Mouse (Mus musculus): Measurements from ENCODE around the gene Serpinf2. TPM values are rescaled to one million over a fixed set of nuclear protein-coding genes. Genes with fewer than 3 reads are reported as not detected.
A peak's percentile ranks its signal among the peaks of the same experiment; 100 is the strongest.

Serpinf2 gene
- polyA plus RNA-seq, 1 experiment from 2014 or later = 8.4 TPM

GRCm38 (mm10) chr11:75468410-75468809 is 29.0 kb upstream of the Serpinf2 start:
- Histone ChIP-seq H3K4me1 (replicated peaks; ENCODE audit: control insufficient read depth, insufficient read depth, low read length) (peaks cover 12% of the 10 kb centered on the region; the same call in 1 of the 2 replicates), H3K36me3 (ENCODE audit: control insufficient read depth, insufficient read depth, low read length) (0 out of 2 replicates have a peak, but pooled peaks cover 5% of the 10 kb centered on the region), H3K27ac (ENCODE audit: low read depth) (no peak overlapping the region), H3K4me2 (ENCODE audit: low read length) (peak overlapping the region; percentile 88), H3K9me3 (ENCODE audit: control insufficient read depth, low read length) (0 out of 2 replicates have a peak, but pooled peaks cover 3% of the 10 kb centered on the region), H3K27me3 (replicated peaks; ENCODE audit: control insufficient read depth, insufficient read depth, low read length) (no peaks in the 10 kb centered on the region), H3K4me3 (ENCODE audit: low read depth, low read length) (peak overlapping the region; percentile 53), H3K9ac (ENCODE audit: low read length) (peak overlapping the region; percentile 67)
- DNase-seq (ENCODE audit: low spot score) (no peak), ATAC-seq (replicated peaks; ENCODE audit: low FRiP score, low TSS enrichment, low read depth) (peak; percentile 26; the same call in 1 of the 2 replicates)
- WGBS = 64% methylated on average over 7 of the region's 7 CpGs

GRCm38 (mm10) chr11:75467512-75468215 is 28.3 kb upstream of the Serpinf2 start:
- 0 out of 2 replicates have a peak, but pooled peaks cover 3% of the 10 kb centered on the region for H3K9me3 ChIP-seq (ENCODE audit: control insufficient read depth, low read length)
- ATAC-seq (replicated peaks; ENCODE audit: low FRiP score, low TSS enrichment, low read depth) (peak; percentile 81), DNase-seq (ENCODE audit: low spot score) (peak; percentile 81)
- no peaks in the 10 kb centered on the region for H3K27me3 ChIP-seq (replicated peaks; ENCODE audit: control insufficient read depth, insufficient read depth, low read length)
- H3K36me3 ChIP-seq (ENCODE audit: control insufficient read depth, insufficient read depth, low read length) = 0 out of 2 replicates have a peak, but pooled peaks cover 5% of the 10 kb centered on the region
- 14% methylated on average over 19 of the region's 19 CpGs for WGBS
- H3K4me3 ChIP-seq (ENCODE audit: low read depth, low read length) = peak overlapping the region; percentile 53
- peak overlapping the region; percentile 38; the same call in 1 of the 2 replicates for H3K27ac ChIP-seq (ENCODE audit: low read depth)
- peaks cover 19% of the 10 kb centered on the region for H3K4me1 ChIP-seq (replicated peaks; ENCODE audit: control insufficient read depth, insufficient read depth, low read length)
- H3K9ac ChIP-seq (ENCODE audit: low read length) = peak overlapping the region; percentile 67
- peak overlapping the region; percentile 88 for H3K4me2 ChIP-seq (ENCODE audit: low read length)

GRCm38 (mm10) chr11:75466731-75467505 is 27.5 kb upstream of the Serpinf2 start:
- Histone ChIP-seq H3K4me2 (ENCODE audit: low read length) (peak overlapping the region; percentile 88), H3K4me1 (replicated peaks; ENCODE audit: control insufficient read depth, insufficient read depth, low read length) (peaks cover 26% of the 10 kb centered on the region), H3K27me3 (replicated peaks; ENCODE audit: control insufficient read depth, insufficient read depth, low read length) (no peaks in the 10 kb centered on the region), H3K4me3 (ENCODE audit: low read depth, low read length) (no peak overlapping the region), H3K27ac (ENCODE audit: low read depth) (no peak overlapping the region), H3K36me3 (ENCODE audit: control insufficient read depth, insufficient read depth, low read length) (0 out of 2 replicates have a peak, but pooled peaks cover 5% of the 10 kb centered on the region), H3K9me3 (ENCODE audit: control insufficient read depth, low read length) (0 out of 2 replicates have a peak, but pooled peaks cover 3% of the 10 kb centered on the region), H3K9ac (ENCODE audit: low read length) (no peak overlapping the region)
- ATAC-seq (replicated peaks; ENCODE audit: low FRiP score, low TSS enrichment, low read depth) = no peak
- no peak for DNase-seq (ENCODE audit: low spot score)
- 97% methylated on average over 4 of the region's 4 CpGs for WGBS

GRCm38 (mm10) chr11:75465051-75465450 is 25.7 kb upstream of the Serpinf2 start:
- Histone ChIP-seq H3K27ac (ENCODE audit: low read depth) (no peak overlapping the region), H3K4me3 (ENCODE audit: low read depth, low read length) (no peak overlapping the region), H3K9me3 (ENCODE audit: control insufficient read depth, low read length) (0 out of 2 replicates have a peak, but pooled peaks cover 3% of the 10 kb centered on the region), H3K36me3 (ENCODE audit: control insufficient read depth, insufficient read depth, low read length) (0 out of 2 replicates have a peak, but pooled peaks cover 5% of the 10 kb centered on the region), H3K27me3 (replicated peaks; ENCODE audit: control insufficient read depth, insufficient read depth, low read length) (no peaks in the 10 kb centered on the region), H3K4me2 (ENCODE audit: low read length) (no peak overlapping the region), H3K9ac (ENCODE audit: low read length) (no peak overlapping the region), H3K4me1 (replicated peaks; ENCODE audit: control insufficient read depth, insufficient read depth, low read length) (peaks cover 29% of the 10 kb centered on the region)
- 86% methylated on average over 6 of the region's 6 CpGs for WGBS
- ATAC-seq (replicated peaks; ENCODE audit: low FRiP score, low TSS enrichment, low read depth) (no peak), DNase-seq (ENCODE audit: low spot score) (no peak)

- Histone ChIP-seq H3K36me3 (ENCODE audit: control insufficient read depth, insufficient read depth, low read length) (0 out of 2 replicates have a peak, but pooled peaks cover 5% of the 10 kb centered on the region), H3K9me3 (ENCODE audit: control insufficient read depth, low read length) (0 out of 2 replicates have a peak, but pooled peaks cover 3% of the 10 kb centered on the region), H3K4me1 (replicated peaks; ENCODE audit: control insufficient read depth, insufficient read depth, low read length) (peaks cover 35% of the 10 kb centered on the region), H3K27me3 (replicated peaks; ENCODE audit: control insufficient read depth, insufficient read depth, low read length) (no peaks in the 10 kb centered on the region), H3K27ac (ENCODE audit: low read depth) (no peak overlapping the region), H3K4me3 (ENCODE audit: low read depth, low read length) (no peak overlapping the region), H3K9ac (ENCODE audit: low read length) (no peak overlapping the region), H3K4me2 (ENCODE audit: low read length) (no peak overlapping the region)
- 86% methylated on average over 6 of the region's 6 CpGs for WGBS
- ATAC-seq (replicated peaks; ENCODE audit: low FRiP score, low TSS enrichment, low read depth) (no peak), DNase-seq (ENCODE audit: low spot score) (no peak)
Measured at GRCm38 (mm10) chr11:75464417-75464816, 25.0 kb upstream of the Serpinf2 start.

- Histone ChIP-seq H3K36me3 (ENCODE audit: control insufficient read depth, insufficient read depth, low read length) (0 out of 2 replicates have a peak, but pooled peaks cover 5% of the 10 kb centered on the region), H3K9ac (ENCODE audit: low read length) (no peak overlapping the region), H3K27me3 (replicated peaks; ENCODE audit: control insufficient read depth, insufficient read depth, low read length) (no peaks in the 10 kb centered on the region), H3K4me2 (ENCODE audit: low read length) (0 out of 2 replicates have a peak overlapping the region, but pooled peaks have one; percentile 99), H3K4me1 (replicated peaks; ENCODE audit: control insufficient read depth, insufficient read depth, low read length) (peaks cover 33% of the 10 kb centered on the region), H3K9me3 (ENCODE audit: control insufficient read depth, low read length) (0 out of 2 replicates have a peak, but pooled peaks cover 3% of the 10 kb centered on the region), H3K27ac (ENCODE audit: low read depth) (no peak overlapping the region; the same call in 1 of the 2 replicates), H3K4me3 (ENCODE audit: low read depth, low read length) (no peak overlapping the region)
- DNase-seq (ENCODE audit: low spot score) (no peak), ATAC-seq (replicated peaks; ENCODE audit: low FRiP score, low TSS enrichment, low read depth) (no peak)
- WGBS = 53% methylated on average over 4 of the region's 4 CpGs
Measured at GRCm38 (mm10) chr11:75463624-75464023, 24.2 kb upstream of the Serpinf2 start.

- peak; percentile 61 for ATAC-seq (replicated peaks; ENCODE audit: low FRiP score, low TSS enrichment, low read depth)
- WGBS = 3% methylated on average over 9 of the region's 9 CpGs
- H3K9ac ChIP-seq (ENCODE audit: low read length) = no peak overlapping the region
Measured at GRCm38 (mm10) chr11:75462865-75463336, 23.5 kb upstream of the Serpinf2 start.

GRCm38 (mm10) chr11:75462253-75462783 is 22.9 kb upstream of the Serpinf2 start:
- Histone ChIP-seq H3K27me3 (replicated peaks; ENCODE audit: control insufficient read depth, insufficient read depth, low read length) (no peaks in the 10 kb centered on the region), H3K4me3 (ENCODE audit: low read depth, low read length) (peak overlapping the region; percentile 75), H3K4me2 (ENCODE audit: low read length) (peak overlapping the region; percentile 99), H3K9ac (ENCODE audit: low read length) (peak overlapping the region; percentile 51), H3K36me3 (ENCODE audit: control insufficient read depth, insufficient read depth, low read length) (0 out of 2 replicates have a peak, but pooled peaks cover 5% of the 10 kb centered on the region), H3K27ac (ENCODE audit: low read depth) (peak overlapping the region; percentile 24; the same call in 1 of the 2 replicates), H3K4me1 (replicated peaks; ENCODE audit: control insufficient read depth, insufficient read depth, low read length) (peaks cover 28% of the 10 kb centered on the region), H3K9me3 (ENCODE audit: control insufficient read depth, low read length) (0 out of 2 replicates have a peak, but pooled peaks cover 3% of the 10 kb centered on the region)
- WGBS = 7% methylated on average over 16 of the region's 16 CpGs
- ATAC-seq (replicated peaks; ENCODE audit: low FRiP score, low TSS enrichment, low read depth) (peak; percentile 16; the same call in 1 of the 2 replicates), DNase-seq (ENCODE audit: low spot score) (peak; percentile 74)

More at GRCm38 (mm10) chr11:75462865-75463336, 23.5 kb upstream of the Serpinf2 start:
- Histone ChIP-seq H3K27me3 (replicated peaks; ENCODE audit: control insufficient read depth, insufficient read depth, low read length) (no peaks in the 10 kb centered on the region), H3K27ac (ENCODE audit: low read depth) (no peak overlapping the region), H3K36me3 (ENCODE audit: control insufficient read depth, insufficient read depth, low read length) (0 out of 2 replicates have a peak, but pooled peaks cover 5% of the 10 kb centered on the region), H3K4me3 (ENCODE audit: low read depth, low read length) (peak overlapping the region; percentile 75; the same call in 1 of the 2 replicates), H3K9me3 (ENCODE audit: control insufficient read depth, low read length) (0 out of 2 replicates have a peak, but pooled peaks cover 3% of the 10 kb centered on the region), H3K4me1 (replicated peaks; ENCODE audit: control insufficient read depth, insufficient read depth, low read length) (peaks cover 33% of the 10 kb centered on the region), H3K4me2 (ENCODE audit: low read length) (peak overlapping the region; percentile 99)
- peak; percentile 91 for DNase-seq (ENCODE audit: low spot score)
